Comparison of ENCODE assay signal across 8 mouse cellular contexts in the genomic region with DNA sequence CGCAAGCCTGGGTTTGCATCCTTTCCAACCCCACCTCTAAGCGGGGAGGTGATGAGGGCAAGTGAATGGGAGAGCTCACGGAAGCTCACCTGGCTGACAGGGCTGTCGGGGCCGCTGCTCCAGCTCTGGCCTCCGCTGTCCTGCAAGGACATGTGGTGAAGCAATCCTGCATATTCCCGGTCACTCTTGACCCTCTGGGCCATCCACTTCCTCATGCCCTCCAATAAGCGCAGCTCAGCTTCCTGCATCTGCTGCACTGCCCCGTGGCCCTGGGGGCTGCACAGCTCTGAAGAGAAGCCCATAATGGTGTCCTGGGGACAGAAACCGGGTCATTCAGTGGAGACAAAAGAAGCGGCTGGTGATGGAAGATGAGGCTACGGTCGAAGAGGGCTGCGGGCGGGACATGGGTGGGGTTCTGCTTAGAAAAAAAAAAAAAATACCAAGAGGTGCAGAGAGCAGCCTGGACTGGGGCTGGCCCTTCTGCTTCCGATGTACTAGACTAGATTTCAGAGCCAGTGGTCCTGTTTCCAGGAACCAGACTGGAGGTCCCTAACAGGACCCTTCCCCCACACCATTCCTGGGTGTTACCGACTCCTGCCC. TPM values are rescaled to one million over a fixed set of nuclear protein-coding genes. Genes with fewer than 3 reads are reported as not detected.
DNase-seq lines count a peak whose midpoint lies in the region; ATAC-seq lines count a peak whose summit lies in the region.

No protein-coding gene starts in this region.

- WGBS in forebrain, embryonic 14.5 days, result 32% methylated on average over 17 of the region's 17 CpGs
- 31% methylated on average over 17 of the region's 17 CpGs for WGBS in kidney, embryonic 16.5 days
- 2% methylated on average over 16 of the region's 17 CpGs for WGBS in macrophage (ENCODE audit: missing documents)

- DNase-seq in heart, adult 18-20 months, result peak; percentile 63 to 65
- no peak for DNase-seq in heart, postnatal 4 days
- DNase-seq in forebrain, embryonic 14.5 days (ENCODE audit: low spot score), result no peak
- peak; percentile 7 for DNase-seq in yolk sac, embryonic 10.5 days (ENCODE audit: low spot score)
- DNase-seq in thymus, postnatal 4 days, result no peak
- no peak for DNase-seq in ovary, postnatal 36 days (ENCODE audit: low spot score)

- H3K27me3 ChIP-seq in forebrain, embryonic 14.5 days (replicated peaks; ENCODE audit: control insufficient read depth, insufficient read depth, low read length), result peaks cover 19% of the 10 kb centered on the region
- no peaks in the 10 kb centered on the region for H3K27me3 ChIP-seq in kidney, embryonic 16.5 days (ENCODE audit: insufficient read depth, low read length)

- peak overlapping the region; percentile 43 for H3K9ac ChIP-seq in forebrain, embryonic 14.5 days (ENCODE audit: low read length)
- H3K9ac ChIP-seq in kidney, embryonic 16.5 days (replicated peaks; ENCODE audit: low read length), result peak overlapping the region; percentile 80

- H3K4me3 ChIP-seq in forebrain, embryonic 14.5 days (ENCODE audit: low read depth, low read length), result no peak overlapping the region
- H3K4me3 ChIP-seq in kidney, embryonic 16.5 days (ENCODE audit: low read length), result peak overlapping the region; percentile 52
- peak overlapping the region; percentile 93 for H3K4me3 ChIP-seq in macrophage (ENCODE audit: inconsistent target)

- H3K27ac ChIP-seq in forebrain, embryonic 14.5 days (ENCODE audit: low read depth, low read length), result no peak overlapping the region
- peak overlapping the region; percentile 79 for H3K27ac ChIP-seq in kidney, embryonic 16.5 days (ENCODE audit: low read length)
- H3K27ac ChIP-seq in macrophage, result peak overlapping the region; percentile 100

- peaks cover 88% of the 10 kb centered on the region for H3K79me2 ChIP-seq in macrophage (ENCODE audit: inconsistent target)

- no peak for ATAC-seq in forebrain, embryonic 14.5 days
- ATAC-seq in kidney, embryonic 16.5 days (ENCODE audit: low FRiP score, low TSS enrichment), result no peak; the same call in 1 of the 2 replicates

- H3K4me2 ChIP-seq in forebrain, embryonic 14.5 days (ENCODE audit: low read length), result peak overlapping the region; percentile 24; the same call in 1 of the 2 replicates
- H3K4me2 ChIP-seq in kidney, embryonic 16.5 days (replicated peaks; ENCODE audit: low read depth, low read length), result peak overlapping the region; percentile 74

- no peaks in the 10 kb centered on the region for H3K4me1 ChIP-seq in forebrain, embryonic 14.5 days (ENCODE audit: control insufficient read depth, insufficient read depth, low read length)
- peaks cover 24% of the 10 kb centered on the region for H3K4me1 ChIP-seq in kidney, embryonic 16.5 days (ENCODE audit: insufficient read depth, low read length)

- peaks cover 21% of the 10 kb centered on the region for H3K36me3 ChIP-seq in forebrain, embryonic 14.5 days (ENCODE audit: control insufficient read depth, insufficient read depth, low read length)
- peaks cover 31% of the 10 kb centered on the region for H3K36me3 ChIP-seq in kidney, embryonic 16.5 days (ENCODE audit: insufficient read depth, low read length)
- peaks cover 49% of the 10 kb centered on the region for H3K36me3 ChIP-seq in macrophage (ENCODE audit: inconsistent target)

- no peaks in the 10 kb centered on the region for H3K9me3 ChIP-seq in forebrain, embryonic 14.5 days (replicated peaks; ENCODE audit: control insufficient read depth, low read length)
- no peaks in the 10 kb centered on the region for H3K9me3 ChIP-seq in kidney, embryonic 16.5 days (ENCODE audit: low read length)

RNA-seq across cellular contexts. Expression of gene Fes, which starts 0.6 kb away (rescaled TPM):
- 10 to 100 TPM in 1 of 2 experiments, 1 to 10 TPM in 1; 9.9 to 11.4 TPM for total RNA-seq in heart, adult 18-20 months (2021)
- total RNA-seq in heart, postnatal 4 days (2021), result 10 to 100 TPM; 16.4 to 21.5 TPM
- polyA plus RNA-seq in forebrain, embryonic 14.5 days (2014; fragmentation: Nextera tagmentation; extraction: Ambion mirVana), result 2.4 and 3.5 TPM in 2 replicates
- 16.8 and 18.3 TPM in 2 replicates for polyA plus RNA-seq in kidney, embryonic 16.5 days (2015; fragmentation: Nextera tagmentation; extraction: Ambion mirVana)
- total RNA-seq in macrophage (2018; cell fraction: chromatin; rRNA removed), result 100 to 1,000 TPM; 233 to 743 (median 466) TPM
- total RNA-seq in macrophage (2018; cell fraction: cytosol; rRNA removed), result 100 to 1,000 TPM in 17 of 26 experiments, 10 to 100 TPM in 9; 77.5 to 143 (median 115) TPM
- total RNA-seq in macrophage (2018; cell fraction: nucleus; rRNA removed), result 100 to 1,000 TPM; 141 to 390 (median 271) TPM
- polyA plus RNA-seq in macrophage (2018), result 96.8 to 128 TPM (median 114 TPM) in 3 replicates

RNA-seq across cellular contexts. Expression of gene Man2a2, which starts 16.0 kb away (rescaled TPM):
- 10 to 100 TPM; 54.6 to 55.7 TPM for total RNA-seq in heart, adult 18-20 months (2021)
- 10 to 100 TPM; 65.0 to 65.6 TPM for total RNA-seq in heart, postnatal 4 days (2021)
- polyA plus RNA-seq in forebrain, embryonic 14.5 days (2014; fragmentation: Nextera tagmentation; extraction: Ambion mirVana), result 7.6 and 10.5 TPM in 2 replicates
- 16.6 and 19.1 TPM in 2 replicates for polyA plus RNA-seq in kidney, embryonic 16.5 days (2015; fragmentation: Nextera tagmentation; extraction: Ambion mirVana)
- 100 to 1,000 TPM in 16 of 26 experiments, 10 to 100 TPM in 10; 16.5 to 452 (median 118) TPM for total RNA-seq in macrophage (2018; cell fraction: chromatin; rRNA removed)
- total RNA-seq in macrophage (2018; cell fraction: cytosol; rRNA removed), result 10 to 100 TPM; 10.2 to 96.2 (median 35.6) TPM
- 100 to 1,000 TPM in 9 of 26 experiments, 10 to 100 TPM in 17; 18.0 to 266 (median 60.2) TPM for total RNA-seq in macrophage (2018; cell fraction: nucleus; rRNA removed)
- 15.9 to 83.7 TPM (median 73.2 TPM) in 3 replicates for polyA plus RNA-seq in macrophage (2018)

RNA-seq across cellular contexts. Expression of gene Furin, which starts 18.1 kb away (rescaled TPM):
- total RNA-seq in heart, adult 18-20 months (2021), result 100 to 1,000 TPM; 103 to 114 TPM
- total RNA-seq in heart, postnatal 4 days (2021), result 100 to 1,000 TPM; 104 to 113 TPM
- 3.9 and 4.1 TPM in 2 replicates for polyA plus RNA-seq in forebrain, embryonic 14.5 days (2014; fragmentation: Nextera tagmentation; extraction: Ambion mirVana)
- polyA plus RNA-seq in kidney, embryonic 16.5 days (2015; fragmentation: Nextera tagmentation; extraction: Ambion mirVana), result 13.4 and 13.7 TPM in 2 replicates
- total RNA-seq in macrophage (2018; cell fraction: chromatin; rRNA removed), result 100 to 1,000 TPM in 15 of 26 experiments, 10 to 100 TPM in 11; 45.1 to 380 (median 113) TPM
- total RNA-seq in macrophage (2018; cell fraction: cytosol; rRNA removed), result 100 to 1,000 TPM in 8 of 26 experiments, 10 to 100 TPM in 18; 48.1 to 244 (median 82.1) TPM
- 100 to 1,000 TPM in 22 of 26 experiments, 10 to 100 TPM in 4; 71.1 to 321 (median 139) TPM for total RNA-seq in macrophage (2018; cell fraction: nucleus; rRNA removed)
- 37.1 to 65.0 TPM (median 49.0 TPM) in 3 replicates for polyA plus RNA-seq in macrophage (2018)

RNA-seq across cellular contexts. Expression of gene Hddc3, which starts 44.2 kb away (rescaled TPM):
- total RNA-seq in heart, adult 18-20 months (2021), result 10 to 100 TPM; 32.4 to 35.5 TPM
- 10 to 100 TPM; 40.9 to 42.1 TPM for total RNA-seq in heart, postnatal 4 days (2021)
- polyA plus RNA-seq in forebrain, embryonic 14.5 days (2014; fragmentation: Nextera tagmentation; extraction: Ambion mirVana), result 27.2 and 30.7 TPM in 2 replicates
- polyA plus RNA-seq in kidney, embryonic 16.5 days (2015; fragmentation: Nextera tagmentation; extraction: Ambion mirVana), result 22.6 and 23.8 TPM in 2 replicates
- 10 to 100 TPM in 18 of 26 experiments, 1 to 10 TPM in 8; 5.5 to 39.3 (median 13.0) TPM for total RNA-seq in macrophage (2018; cell fraction: chromatin; rRNA removed)
- total RNA-seq in macrophage (2018; cell fraction: cytosol; rRNA removed), result 10 to 100 TPM in 2 of 26 experiments, 1 to 10 TPM in 24; 3.4 to 10.3 (median 6.3) TPM
- 10 to 100 TPM in 9 of 26 experiments, 1 to 10 TPM in 17; 2.0 to 26.1 (median 8.0) TPM for total RNA-seq in macrophage (2018; cell fraction: nucleus; rRNA removed)
- polyA plus RNA-seq in macrophage (2018), result 6.0 to 14.5 TPM (median 10.1 TPM) in 3 replicates

RNA-seq across cellular contexts. Expression of gene Unc45a, which starts 46.3 kb away (rescaled TPM):
- total RNA-seq in heart, adult 18-20 months (2021), result 10 to 100 TPM; 15.8 to 16.0 TPM
- 10 to 100 TPM; 22.9 to 24.9 TPM for total RNA-seq in heart, postnatal 4 days (2021)
- polyA plus RNA-seq in forebrain, embryonic 14.5 days (2014; fragmentation: Nextera tagmentation; extraction: Ambion mirVana), result 29.6 and 36.4 TPM in 2 replicates
- 46.5 and 48.2 TPM in 2 replicates for polyA plus RNA-seq in kidney, embryonic 16.5 days (2015; fragmentation: Nextera tagmentation; extraction: Ambion mirVana)
- 10 to 100 TPM; 18.0 to 61.1 (median 36.9) TPM for total RNA-seq in macrophage (2018; cell fraction: chromatin; rRNA removed)
- 10 to 100 TPM; 11.1 to 24.4 (median 17.7) TPM for total RNA-seq in macrophage (2018; cell fraction: cytosol; rRNA removed)
- 10 to 100 TPM; 15.6 to 55.1 (median 26.9) TPM for total RNA-seq in macrophage (2018; cell fraction: nucleus; rRNA removed)
- polyA plus RNA-seq in macrophage (2018), result 14.3 to 19.5 TPM (median 16.2 TPM) in 3 replicates

Comparison
In these comparisons a context has a peak if more than half of its experiments do, and no peak if none do; other contexts are left out.
1. DNase-seq: peak in heart, adult 18-20 months (2 of 2) and yolk sac, embryonic 10.5 days (single experiment); none in heart, postnatal 4 days (single experiment), forebrain, embryonic 14.5 days (single experiment), thymus, postnatal 4 days (single experiment) and ovary, postnatal 36 days (single experiment).